Mouse (Mus musculus): ENCODE data around the gene Arfrp1.
A peak's percentile ranks its signal among the peaks of the same experiment; 100 is the strongest.

The Arfrp1 gene

DNA sequence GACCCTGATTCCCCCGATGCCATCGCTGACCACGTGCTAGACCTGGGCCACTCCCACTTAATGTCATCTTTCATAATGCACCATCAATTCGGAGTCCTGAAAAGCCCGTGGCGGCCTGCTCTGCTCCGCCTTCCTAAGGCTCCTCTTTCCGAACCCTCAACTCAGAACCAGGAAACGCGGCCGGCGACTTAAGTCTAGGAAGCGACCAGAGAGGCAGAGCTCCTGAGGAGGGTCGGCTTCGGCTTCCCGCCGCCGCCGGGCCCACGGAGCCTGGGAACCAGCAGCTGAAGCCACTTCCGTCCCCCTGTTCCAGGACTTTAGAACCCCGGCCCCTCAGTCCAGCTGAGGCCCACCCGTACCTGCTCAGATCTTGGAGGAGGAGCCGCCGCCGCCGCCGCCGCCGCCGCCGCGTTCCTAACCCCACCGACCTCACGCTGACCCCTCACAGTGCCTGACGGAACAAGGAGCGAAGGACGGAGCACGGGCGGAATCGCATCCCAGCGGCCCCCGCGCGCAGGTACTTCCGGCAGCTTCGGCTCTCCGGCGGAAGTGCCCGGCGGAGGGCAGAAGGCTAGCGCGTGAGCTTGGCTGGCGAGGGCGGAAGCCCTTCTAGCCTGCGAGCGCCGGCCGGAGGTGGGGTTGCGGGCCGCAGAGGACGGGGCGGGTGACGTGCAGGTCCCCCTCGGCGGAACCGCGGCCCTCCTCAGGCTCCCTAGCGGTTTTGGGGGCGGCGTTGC lies at the start of gene Arfrp1, which contains the start of gene Zgpat:
Arfrp1 (minus strand) TSS at position 545 of the 737 bp plus-strand sequence.
Zgpat (plus strand) TSS at position 69 of the 737 bp plus-strand sequence.
- peak; percentile 90 for DNase-seq (ENCODE audit: low read depth, low spot score)

DNA sequence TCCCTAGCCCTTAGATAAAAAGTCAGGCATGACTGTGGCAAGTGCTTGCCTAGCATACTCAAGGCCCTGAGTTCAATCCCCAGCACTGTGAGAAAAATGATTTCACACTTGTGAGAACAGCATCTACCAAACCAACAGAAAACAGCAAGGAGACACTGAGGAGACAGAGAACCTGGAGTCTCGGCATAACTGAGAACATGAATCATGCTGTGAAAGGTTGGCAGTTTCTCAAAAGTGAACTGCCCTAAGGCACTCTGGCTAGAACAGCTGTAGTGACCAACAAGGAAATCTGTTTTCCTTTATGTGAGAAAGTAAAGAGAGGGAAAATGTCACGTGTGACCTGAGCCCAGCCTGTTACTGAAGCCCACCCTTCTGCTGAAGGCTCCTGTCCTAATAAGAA lies 47.9 kb upstream of the Arfrp1 start:
- DNase-seq (ENCODE audit: low read depth, low spot score): peak; percentile 98

DNA sequence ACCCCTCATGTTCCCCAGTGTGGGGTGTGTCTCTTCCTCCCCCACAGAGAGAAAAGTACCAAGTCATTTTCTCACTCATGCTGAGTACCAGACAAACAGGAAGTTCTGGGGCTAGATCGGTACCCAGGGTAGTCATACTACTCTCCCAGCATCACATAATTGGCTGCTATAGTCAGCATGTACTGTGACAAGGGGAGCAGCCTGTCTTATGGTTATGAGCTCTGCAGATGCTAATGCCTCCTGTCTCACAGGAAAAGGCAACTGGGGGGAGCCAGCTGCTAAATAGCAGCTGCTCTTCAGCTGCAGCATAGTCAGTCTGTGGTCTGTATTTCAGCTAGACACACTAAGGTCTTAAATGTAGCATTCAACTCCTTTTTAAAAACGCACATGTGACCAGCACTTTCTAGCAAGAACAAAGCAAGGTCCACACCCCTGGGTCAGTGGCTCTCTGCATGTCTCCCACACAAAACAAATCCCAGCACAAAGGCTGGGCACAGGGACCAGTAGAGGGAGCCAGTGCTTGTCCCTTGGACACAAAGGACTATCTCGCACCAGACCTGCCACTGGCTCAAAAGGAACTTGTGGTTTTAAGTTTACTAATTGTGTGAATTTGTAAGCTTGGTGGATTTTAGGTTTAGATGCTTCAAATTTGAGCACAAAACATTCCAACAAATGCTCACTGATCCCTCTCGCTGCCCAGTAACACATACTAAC lies 45.7 kb upstream of the Arfrp1 start:
- peak; percentile 91 for DNase-seq (ENCODE audit: low read depth, low spot score)

DNA sequence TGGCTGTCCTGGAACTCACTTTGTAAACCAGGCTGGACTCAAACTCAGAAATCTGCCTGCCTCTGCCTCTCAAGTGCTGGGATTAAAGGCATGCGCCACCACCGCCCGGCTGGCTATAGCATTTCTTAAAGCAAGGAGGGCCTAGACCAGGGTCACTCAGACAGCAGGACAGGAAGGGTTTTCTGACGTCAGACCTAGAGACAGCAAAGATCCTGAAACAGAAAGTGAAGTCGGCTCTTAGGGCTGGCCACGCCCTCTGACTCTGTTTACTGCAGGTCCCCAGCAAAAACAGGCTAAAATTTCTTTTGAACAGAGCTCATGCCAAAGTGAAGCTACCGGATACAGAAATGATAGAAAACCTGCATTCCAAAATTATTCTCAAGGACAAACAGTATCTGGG lies 44.4 kb upstream of the Arfrp1 start:
- DNase-seq (ENCODE audit: low read depth, low spot score): no peak

DNA sequence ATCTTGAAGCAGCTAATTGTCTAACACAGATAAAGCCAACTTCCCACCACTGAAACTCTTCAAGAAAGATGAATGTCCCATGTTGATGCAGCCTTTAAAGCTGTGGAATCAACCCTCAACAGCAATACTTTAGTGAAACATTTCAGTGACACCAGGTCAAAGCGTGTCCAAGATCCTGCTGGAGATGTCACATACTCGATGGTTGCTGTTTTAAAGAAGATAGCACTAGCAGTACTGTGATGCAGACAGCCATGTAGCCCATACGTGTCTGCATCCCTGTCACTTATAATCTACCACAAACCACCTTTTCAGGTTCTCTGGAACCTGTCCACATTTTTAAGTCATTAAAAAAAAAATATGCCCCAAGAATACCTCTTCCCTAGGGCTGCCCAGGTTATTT lies 38.5 kb upstream of the Arfrp1 start:
- no peak for DNase-seq (ENCODE audit: low read depth, low spot score)

DNA sequence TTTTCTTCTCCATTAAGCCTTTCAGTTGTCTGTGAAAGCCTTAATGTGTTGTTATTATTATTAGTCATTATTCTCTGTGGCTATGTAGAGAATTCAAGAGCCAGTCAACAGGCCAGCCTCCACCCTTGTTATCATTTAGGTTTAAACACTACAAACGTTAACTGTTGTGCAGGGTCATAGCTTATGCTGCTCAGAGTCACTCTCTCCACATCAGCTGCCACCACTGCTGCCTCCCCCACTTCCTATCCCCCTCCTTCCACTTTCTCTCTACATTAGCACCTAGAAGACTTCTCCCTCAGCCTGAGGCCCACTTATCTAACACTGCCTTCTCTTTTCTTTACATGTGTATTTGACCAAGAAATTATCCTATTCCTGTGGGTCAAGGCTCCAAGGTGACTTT lies 36.3 kb upstream of the Arfrp1 start:
- DNase-seq (ENCODE audit: low read depth, low spot score): no peak

DNA sequence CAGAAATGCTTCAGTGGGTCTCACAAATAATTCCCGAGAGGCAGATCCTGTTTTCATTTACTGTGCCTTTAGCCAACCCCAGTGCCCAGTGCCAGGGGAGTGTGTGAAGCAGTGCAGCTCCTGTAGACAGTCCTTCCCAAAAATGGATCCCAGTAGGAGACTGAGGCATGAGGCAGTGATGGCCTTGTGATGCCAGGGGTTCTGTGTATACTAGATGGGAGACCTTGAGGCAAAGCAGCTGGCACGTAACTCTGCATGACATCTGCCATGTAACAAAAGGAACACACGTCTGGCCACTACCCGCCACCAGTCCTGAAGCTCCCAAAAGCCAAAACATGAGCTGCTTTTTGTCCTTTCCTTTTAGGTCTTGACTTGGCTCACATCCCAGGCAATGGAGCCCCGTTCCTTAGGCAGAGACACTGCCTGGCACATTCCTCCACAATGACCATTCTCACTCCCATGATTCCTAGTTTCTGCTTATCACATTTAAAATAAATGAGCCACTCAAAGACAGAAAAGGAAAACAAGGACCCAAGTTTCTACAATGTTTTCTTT lies 32.1 kb upstream of the Arfrp1 start:
- peak; percentile 57 for DNase-seq (ENCODE audit: low read depth, low spot score)

DNA sequence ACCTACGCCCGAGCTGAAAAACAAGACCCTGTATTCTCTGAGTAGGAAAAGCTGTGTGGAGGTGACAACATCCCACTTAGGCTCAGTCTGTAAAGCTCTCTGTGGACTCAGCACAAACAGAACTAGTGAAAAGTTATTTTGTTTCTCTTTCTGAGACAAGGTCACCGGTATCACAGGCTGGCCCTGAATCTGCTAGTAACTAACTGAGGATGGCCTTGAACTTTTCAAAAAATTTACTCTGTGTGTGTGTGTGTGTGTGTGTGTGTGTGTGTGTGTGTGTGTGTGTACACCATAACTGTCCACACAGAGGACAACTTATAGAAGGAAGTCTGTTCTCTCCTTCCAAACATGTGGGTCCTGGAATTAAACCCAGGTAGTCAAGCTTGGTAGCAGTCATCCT lies 28.9 kb upstream of the Arfrp1 start:
- DNase-seq (ENCODE audit: low read depth, low spot score): no peak

DNA sequence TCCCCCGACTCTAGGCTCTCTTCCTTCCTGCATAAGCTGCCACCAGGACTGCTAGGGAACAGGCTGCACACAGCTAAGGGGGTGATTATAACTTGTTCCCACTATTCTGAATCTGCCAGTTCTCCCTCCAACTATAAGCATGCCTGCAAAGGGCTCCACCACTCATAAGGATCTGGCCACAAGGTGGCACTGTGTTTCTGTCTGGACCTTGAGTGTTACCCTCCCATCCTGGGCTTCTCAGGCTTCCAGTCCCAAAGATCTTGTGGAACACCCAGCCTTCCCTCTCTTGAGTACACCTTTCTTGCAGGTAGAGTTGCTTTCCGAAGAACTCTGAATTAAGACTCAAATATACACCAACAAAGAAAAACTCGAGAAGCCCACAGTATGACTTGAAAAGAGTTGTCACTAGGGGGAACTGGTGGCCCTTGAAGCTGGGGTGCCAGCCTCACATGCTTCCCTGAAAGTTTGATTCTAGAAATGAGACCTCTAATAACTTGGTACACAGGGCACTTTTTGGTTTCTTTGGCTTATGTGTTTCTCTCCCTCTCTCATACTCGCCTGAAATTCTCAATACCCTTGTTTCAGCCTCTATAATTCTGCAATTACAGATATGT lies 27.5 kb upstream of the Arfrp1 start:
- DNase-seq (ENCODE audit: low read depth, low spot score): peak; percentile 95

DNA sequence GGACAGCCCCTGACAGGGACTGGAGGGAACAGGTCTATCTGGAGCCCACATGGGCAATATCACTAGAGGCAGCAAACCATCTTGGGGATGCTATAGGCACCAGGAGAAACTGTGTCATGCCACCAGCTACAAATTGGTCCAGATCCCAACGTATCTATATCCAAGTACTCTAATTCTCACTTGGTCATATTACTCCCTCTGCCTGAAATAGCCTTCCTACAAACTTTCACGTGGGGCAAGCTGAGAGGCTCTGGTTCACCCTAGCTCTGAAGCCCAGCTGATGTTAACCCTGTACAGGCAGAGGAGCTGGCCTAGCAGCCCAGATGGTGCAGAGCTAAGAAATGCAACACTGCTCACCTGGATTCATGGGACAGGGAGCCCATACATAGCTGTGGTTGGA lies 26.3 kb upstream of the Arfrp1 start:
- no peak for DNase-seq (ENCODE audit: low read depth, low spot score)

DNA sequence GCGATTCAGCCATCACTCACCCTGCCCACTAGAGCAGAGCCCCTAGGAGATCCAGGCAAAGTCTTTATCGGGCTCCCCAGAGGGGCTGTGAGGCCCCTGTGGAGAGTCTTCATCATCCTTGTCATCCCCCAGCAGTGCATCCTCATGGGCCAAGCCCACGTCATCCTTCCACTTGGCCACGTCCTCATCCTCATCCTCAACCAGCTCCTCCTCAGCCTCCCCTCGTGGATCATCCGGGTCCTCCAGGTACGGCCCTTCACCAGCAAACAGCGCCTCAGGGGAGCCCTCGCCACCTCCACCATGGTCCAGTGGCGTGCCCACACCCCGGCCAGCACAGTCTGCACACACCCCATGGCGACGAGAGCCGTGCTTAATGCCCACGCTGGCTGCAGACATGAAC lies 25.8 kb upstream of the Arfrp1 start:
- no peak for DNase-seq (ENCODE audit: low read depth, low spot score)

DNA sequence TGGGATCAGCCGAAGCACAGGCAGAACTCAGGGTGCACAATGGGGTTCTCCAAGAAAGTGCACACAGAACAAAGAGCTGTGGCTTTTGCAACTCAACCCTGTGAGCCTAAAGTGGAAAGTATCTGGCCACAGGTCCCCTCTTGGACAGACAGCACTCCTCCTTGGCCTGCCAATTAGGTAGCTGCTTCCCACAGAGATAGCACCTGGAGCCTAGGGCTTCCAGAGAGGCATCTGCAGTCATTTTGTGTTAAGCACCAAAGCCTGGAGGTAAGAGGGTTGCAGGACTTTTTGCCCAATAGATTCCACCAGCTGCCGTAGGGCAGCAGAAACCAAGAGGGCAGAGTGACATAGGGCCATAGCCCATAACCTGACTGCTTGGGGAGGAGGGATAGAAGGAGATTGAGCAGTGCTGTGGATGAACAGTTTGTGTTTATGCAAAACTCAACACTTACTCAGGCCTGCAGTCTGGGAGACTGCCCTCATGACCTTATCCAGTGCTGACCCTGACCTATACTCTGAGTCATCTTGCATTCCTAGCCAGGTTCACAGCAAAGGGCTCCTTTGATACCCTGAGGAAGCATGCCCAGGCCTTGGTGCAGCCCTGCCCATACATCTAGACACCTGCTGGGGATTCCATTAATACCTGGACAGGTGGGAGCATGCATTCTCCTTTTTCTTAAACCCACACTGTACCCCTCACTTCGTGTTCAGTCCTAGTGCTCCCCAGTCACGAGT lies 25.1 kb upstream of the Arfrp1 start:
- DNase-seq (ENCODE audit: low read depth, low spot score): no peak

DNA sequence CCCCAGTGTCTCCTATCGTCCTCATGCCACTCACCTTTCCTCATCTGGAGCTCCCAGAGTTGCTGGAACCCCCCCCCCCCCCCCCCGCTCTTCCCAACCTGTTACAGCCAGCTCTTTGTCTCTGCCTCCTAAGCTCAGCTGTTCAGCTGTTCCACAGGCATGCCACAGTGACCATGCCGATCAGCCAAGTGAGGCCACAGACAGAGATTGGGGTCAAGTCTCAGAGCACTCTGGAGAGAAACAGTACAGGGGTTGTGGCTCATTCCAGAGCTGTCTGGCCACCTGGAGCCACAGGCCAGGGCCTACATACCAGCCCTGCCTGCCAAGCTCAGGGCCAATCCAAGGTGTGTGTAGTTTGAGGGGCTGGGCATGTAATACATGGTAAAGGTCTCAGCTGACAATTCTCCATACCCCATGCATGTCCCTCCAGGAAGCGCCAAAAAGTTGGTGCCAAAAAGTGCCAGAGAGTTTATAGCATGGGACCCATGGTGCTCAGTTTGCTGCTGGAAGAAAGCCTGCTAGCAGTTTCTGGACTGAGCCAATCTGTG lies 21.5 kb upstream of the Arfrp1 start:
- DNase-seq (ENCODE audit: low read depth, low spot score): no peak

DNA sequence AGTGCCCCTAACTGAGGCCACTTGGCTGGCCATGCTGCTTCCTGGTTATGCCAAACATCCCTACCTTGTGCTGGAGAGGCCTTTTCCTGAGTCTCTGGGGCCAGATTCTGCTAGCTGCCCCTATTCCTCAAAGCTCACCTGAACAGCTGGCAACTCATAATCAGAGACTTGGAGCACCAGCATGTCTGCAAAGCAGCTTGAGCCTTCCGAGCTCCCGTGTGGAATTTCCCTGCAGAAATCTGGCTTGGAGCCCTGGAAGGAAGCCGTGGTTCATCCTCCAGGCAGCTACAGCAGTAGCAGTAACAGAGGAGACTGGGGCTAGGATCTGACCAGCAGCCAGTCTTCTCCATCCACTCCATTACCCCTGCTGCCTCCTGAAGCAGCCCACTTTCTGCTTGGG lies 20.7 kb upstream of the Arfrp1 start:
- DNase-seq (ENCODE audit: low read depth, low spot score): peak; percentile 52

DNA sequence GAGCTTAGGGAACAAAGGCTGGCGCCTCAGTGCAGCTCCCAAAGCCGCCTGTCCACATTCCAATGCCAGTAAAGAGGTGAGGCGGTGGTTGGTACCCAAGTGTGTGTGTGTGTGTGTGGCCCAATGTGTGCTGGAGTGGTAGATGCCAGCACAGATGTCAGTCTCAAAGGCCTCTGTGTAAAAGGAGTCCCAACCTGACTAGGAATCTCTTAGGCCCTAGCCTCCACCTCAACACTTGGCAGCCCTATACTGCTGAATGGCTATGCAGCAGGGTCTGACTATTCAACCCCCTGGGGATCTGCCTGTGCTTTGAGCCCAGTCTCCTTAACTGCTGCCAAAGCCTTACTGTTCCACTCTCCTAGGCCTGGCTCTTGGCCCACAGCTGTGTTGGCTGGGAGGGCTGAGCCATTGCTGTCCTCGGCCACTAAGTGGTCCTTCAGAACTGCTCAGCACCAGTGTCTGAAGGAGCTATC lies 19.8 kb upstream of the Arfrp1 start:
- DNase-seq (ENCODE audit: low read depth, low spot score): peak; percentile 64

DNA sequence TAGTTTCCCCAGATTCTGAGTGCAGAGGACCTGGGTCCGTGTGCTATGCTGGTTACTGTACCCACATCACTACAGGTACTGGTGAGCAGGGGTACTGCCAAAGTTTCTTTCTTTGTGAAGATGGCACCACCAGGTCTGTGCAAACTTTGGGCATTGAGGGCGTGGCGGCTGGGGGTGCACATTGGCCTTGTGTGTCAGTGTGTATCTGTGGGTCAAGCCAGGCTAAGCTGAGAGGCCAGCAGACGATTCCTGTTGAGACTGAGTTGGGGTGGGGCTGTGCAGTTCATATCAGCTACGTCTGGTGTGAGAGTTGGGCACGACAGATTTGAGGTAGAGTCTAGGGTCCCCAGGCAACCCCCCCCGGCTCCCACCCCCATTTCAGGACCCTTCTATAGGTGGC lies 19.3 kb upstream of the Arfrp1 start:
- DNase-seq (ENCODE audit: low read depth, low spot score): no peak

DNA sequence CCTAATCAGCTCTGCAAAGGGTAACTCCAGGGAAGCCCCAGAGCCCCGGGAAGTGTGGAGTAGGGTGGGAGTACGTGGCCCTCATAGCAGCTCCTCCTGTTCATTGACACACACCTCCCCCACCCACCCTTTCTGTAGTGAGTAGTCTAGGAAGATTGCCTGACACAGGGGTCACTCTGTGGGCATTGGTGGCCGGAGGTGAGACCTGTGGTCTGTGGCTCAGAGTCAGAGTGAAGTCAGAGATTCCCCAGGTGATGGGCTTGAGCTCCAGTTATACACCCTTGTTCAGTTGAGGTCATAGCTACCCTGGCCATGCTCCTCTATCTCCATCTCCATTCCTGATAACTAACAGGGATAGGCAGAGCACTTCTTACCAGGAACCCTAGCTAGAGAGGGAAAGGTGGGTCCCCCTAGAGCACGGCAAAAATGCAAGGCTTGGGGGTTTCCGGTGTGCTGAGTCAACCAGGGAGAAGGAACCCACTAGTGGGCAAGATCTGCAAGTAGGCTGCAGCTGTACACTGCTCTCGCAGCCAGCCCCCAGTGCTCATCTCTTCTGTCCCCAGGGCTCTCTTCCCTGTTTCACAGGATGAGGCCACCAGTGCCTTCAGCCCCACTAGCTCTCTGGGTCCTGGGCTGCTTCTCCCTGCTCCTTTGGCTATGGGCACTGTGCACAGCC lies 16.6 kb upstream of the Arfrp1 start:
- no peak for DNase-seq (ENCODE audit: low read depth, low spot score)

DNA sequence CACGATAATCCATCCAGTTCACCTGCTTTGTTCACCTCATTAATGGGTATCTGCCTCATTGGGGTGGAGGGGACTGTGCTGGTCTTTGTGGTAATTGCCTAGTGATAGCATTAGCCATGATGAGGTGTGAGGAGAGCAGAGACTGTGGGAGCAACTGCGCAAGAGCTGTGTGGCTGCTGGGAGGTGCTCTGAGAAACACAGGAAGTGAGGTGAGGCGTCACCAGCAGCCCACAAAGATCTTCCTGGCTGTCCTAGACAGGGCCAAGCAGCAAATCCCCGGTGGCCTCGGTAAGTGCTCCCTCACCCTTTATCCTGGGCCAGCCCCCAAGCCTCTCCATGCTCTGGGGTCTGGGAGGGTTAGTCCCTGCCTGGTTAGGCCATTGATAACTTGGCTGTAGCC lies 15.9 kb upstream of the Arfrp1 start:
- no peak for DNase-seq (ENCODE audit: low read depth, low spot score)

DNA sequence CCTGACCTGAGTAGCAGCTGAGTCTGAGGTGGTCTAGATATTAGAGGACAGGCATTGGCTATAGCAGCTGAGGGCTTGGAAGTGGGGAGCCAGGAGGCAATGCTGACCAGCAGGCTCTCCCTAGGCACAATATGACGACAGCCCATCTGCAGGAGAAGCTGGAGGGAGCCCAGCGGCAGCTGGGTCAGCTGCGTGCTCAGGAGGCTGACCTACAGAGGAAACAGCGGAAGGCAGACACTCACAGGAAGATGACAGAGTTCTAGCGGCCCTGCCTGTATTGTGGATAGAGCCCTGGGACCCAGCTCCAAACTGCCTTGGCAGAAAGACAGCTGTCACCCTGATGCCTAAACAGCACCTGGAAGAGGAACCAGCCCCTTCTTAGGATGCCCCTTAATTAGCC lies 15.0 kb upstream of the Arfrp1 start:
- no peak for DNase-seq (ENCODE audit: low read depth, low spot score)

DNA sequence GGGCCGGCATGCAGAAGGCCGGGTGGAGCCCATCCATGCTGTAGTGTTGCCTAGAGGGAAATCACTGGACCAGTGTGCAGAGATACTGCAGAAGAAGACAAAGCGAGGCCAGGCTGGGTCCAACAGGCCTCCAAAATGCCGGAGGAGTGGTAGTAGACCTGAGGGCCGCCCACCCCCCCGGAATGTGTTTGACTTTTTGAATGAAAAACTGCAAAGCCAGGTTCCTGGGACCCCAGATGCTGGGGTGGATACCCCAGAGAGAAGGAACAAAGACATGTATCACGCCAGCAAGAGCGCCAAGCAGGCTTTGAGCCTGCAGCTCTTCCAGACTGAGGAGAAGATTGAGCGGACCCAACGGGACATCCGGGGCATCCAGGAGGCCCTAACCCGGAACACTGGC lies 14.6 kb upstream of the Arfrp1 start, which contains the start of gene Lime1:
Lime1 (plus strand) TSS at position 301 of the 400 bp plus-strand sequence.
- DNase-seq (ENCODE audit: low read depth, low spot score): no peak

DNA sequence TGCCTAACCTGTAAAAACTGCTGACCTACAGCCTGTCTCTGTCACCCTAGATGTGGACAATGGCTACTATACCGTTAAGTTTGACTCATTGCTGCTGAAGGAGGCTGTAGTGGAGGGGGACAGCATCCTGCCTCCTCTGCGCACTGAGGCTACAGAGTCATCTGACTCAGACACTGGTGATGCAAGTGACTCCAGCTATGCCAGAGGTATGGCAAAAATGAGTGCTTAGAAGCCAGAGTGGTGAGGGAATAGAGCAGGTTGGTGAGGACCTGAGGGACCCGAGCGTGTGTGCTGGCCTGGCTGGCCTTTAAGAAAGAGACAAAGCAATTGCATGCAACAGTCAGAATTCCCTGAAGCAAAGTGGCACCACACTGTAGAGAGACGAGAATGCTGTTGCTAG lies 13.5 kb upstream of the Arfrp1 start:
- peak; percentile 51 for DNase-seq (ENCODE audit: low read depth, low spot score)
